Mouse (Mus musculus) neural tube, embryonic 10.5 days (tissue): Measurements from ENCODE around the gene Cab39.
A peak's percentile ranks its signal among the peaks of the same experiment; 100 is the strongest.

Experiments
- DNase-seq: peaks from one replicate; pipeline ENCODE4 v3.0.0-alpha.2; 2017; ENCODE audit warnings: low spot score; ENCODE audit errors: extremely low spot score

The Cab39 gene

GRCm38 (mm10) chr1:85843291-85843863 is 50.1 kb downstream of the Cab39 start:
- DNase-seq = no peak

DNA sequence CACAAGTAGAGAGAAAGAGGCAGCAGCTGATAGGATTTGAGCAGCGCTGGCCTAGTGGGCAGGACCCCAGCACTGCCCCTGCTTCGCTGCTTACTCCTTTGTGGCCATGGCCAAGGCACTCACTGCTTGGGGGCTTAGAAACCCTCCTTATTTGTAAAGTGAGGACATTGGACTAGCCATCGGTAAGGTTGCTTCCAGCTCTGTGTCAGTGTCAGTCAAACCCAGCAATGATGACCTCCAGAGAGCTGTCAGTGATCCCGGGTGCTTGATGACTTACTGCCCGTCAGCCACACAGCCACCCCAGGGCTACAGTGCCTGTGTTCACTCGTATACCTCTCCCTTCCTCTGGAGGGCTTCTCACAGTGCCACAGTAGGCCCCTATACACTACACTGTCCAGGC is 51.7 kb downstream of the Cab39 start:
- no peak for DNase-seq

GRCm38 (mm10) chr1:85845476-85845875 is 52.2 kb downstream of the Cab39 start:
- DNase-seq = no peak

- DNase-seq = no peak
Measured at GRCm38 (mm10) chr1:85849016-85849415, 55.8 kb downstream of the Cab39 start.

GRCm38 (mm10) chr1:85850851-85851250 is 57.6 kb downstream of the Cab39 start:
- no peak for DNase-seq

- peak; percentile 55 for DNase-seq
Measured at GRCm38 (mm10) chr1:85852996-85853689, 59.9 kb downstream of the Cab39 start.

DNA sequence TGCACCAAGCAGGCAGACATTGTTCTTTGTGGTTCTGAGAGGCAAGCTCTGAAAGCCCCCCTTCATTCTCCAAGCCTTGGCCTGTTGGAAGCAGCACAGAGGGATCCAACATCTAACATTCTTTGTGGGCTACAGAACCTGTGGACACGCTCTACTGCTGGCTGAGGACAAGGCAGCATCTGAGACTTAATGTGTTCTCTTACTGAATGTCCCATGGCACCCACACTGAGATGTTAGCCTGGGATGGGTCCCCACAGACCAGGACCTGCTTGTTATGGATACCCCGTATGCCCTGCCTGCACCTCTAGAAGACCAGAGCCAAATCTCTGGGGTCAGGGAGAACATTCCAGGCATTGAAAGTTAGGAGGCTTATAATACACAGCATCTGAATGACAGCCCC is 60.6 kb downstream of the Cab39 start:
- DNase-seq = no peak

GRCm38 (mm10) chr1:85854475-85854874 is 61.2 kb downstream of the Cab39 start:
- no peak for DNase-seq

DNA sequence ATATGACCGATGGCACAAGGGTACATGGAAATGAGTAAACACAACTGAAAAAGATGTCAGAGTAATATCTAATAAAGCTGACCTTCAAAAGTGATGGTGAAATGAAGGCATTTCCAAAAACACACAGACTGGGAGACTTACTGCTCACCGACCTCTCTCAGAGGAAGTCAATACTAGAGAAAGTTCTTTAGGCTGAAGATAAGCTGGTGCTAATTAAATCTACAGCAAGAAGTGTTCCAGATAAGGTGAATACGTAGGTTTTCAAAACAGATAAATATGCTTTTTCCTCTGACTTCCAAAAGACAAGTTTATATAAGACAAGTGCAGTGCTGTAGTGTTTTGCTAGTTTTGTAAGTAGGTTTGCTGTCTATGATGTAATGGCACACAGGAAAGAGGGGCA is 63.0 kb downstream of the Cab39 start:
- no peak for DNase-seq

GRCm38 (mm10) chr1:85857261-85857754 is 64.1 kb downstream of the Cab39 start:
- no peak for DNase-seq

- no peak for DNase-seq
Measured at GRCm38 (mm10) chr1:85864383-85864782, 71.1 kb downstream of the Cab39 start.

DNA sequence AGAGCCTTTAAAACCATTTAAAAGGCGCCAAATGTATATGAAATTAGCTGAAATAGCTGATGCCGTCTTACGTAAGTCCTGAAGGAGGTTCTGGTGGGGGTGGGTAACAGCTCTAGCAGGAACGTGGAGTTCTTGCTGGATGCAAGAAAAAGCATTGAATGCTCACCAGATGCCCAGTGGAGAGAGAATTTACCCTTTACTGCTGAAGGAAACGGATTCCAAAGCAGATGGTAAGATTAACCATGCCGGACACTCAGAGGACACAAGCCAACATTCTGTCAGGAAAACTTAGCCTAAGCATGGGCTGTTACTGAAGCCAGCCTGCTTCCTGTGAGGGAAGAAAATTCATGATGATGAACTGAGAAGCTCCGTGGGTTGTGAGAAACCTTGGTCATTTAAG is 76.8 kb downstream of the Cab39 start:
- no peak for DNase-seq

GRCm38 (mm10) chr1:85870546-85870945 is 77.3 kb downstream of the Cab39 start:
- no peak for DNase-seq

- DNase-seq = no peak
Measured at GRCm38 (mm10) chr1:85882003-85882402, 88.8 kb downstream of the Cab39 start.

DNA sequence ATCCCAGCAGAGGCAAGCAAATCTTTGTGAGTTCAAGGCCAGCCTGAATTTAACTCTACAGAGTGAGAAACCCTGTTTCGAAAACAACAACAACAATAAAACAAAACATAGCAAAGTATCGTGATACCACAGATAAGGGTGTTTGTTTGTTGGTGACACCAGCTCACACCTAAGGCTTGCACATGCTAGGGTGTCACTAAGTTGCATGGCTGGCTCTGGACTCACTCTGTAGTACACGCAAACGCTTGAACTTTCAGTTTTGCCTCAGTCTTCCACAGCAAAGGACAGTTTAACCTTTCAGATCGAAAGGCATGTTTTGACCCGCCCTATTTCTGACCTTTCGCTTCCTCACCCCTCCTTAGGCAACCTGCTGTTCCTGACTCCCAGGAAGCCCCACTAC is 94.0 kb downstream of the Cab39 start:
- no peak for DNase-seq

DNA sequence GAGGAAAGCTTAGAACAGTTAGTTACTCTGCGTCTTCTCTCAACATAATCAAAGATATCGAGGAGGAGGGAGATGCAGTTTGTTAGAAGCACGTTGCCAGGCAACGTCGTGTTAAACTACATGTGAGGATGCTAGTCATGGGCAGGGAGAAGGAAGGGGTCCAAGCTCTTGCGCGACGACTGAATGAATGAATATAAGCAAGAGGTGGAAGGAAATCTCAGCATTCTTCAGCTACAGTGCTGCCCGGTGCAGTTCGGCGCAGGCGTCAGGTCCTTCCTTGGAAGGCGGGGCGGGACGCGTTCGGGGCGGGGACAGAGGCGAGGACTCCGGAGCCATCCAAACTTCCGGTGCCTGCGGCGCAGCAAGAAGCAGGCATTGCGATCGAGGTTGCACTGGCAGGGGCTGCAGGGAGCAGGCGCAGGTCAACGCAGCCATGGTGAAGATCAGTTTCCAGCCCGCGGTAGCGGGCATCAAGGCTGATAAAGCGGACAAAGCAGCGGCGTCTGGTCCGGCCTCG is 101.0 kb downstream of the Cab39 start, which contains the start of gene Itm2c:
Gene Itm2c, plus strand, starts transcription at position 51 of the 517 bp plus-strand sequence.
- DNase-seq = peak; percentile 90

- DNase-seq = peak; percentile 74
Measured at GRCm38 (mm10) chr1:85894748-85895360, 101.6 kb downstream of the Cab39 start.

- DNase-seq = peak; percentile 65
Measured at GRCm38 (mm10) chr1:85895391-85895837, 102.2 kb downstream of the Cab39 start.

GRCm38 (mm10) chr1:85896110-85896509 is 102.9 kb downstream of the Cab39 start:
- no peak for DNase-seq

- DNase-seq = no peak
Measured at GRCm38 (mm10) chr1:85896781-85897700, 103.8 kb downstream of the Cab39 start.
